Mouse (Mus musculus): ENCODE measurements around the gene Lrp10. TPM values are rescaled to one million over a fixed set of nuclear protein-coding genes. Genes with fewer than 3 reads are reported as not detected.

The Lrp10 gene
- polyA plus RNA-seq, 1 experiment from 2014 or later = 34.7 TPM

Other genes with a start within 250 kb of the Lrp10 start
- gene Dad1, start 210.0 kb upstream of the Lrp10 start, polyA plus RNA-seq (2016; fragmentation: Nextera tagmentation; extraction: Ambion mirVana) = 238 and 259 TPM in 2 replicates
- gene Abhd4, start 209.9 kb upstream of the Lrp10 start, polyA plus RNA-seq (2016; fragmentation: Nextera tagmentation; extraction: Ambion mirVana) = 44.0 and 47.7 TPM in 2 replicates
- not detected in 2 replicates for gene Olfr49, start 179.2 kb upstream of the Lrp10 start, polyA plus RNA-seq (2016; fragmentation: Nextera tagmentation; extraction: Ambion mirVana)
- gene Oxa1l, start 103.3 kb upstream of the Lrp10 start, polyA plus RNA-seq (2016; fragmentation: Nextera tagmentation; extraction: Ambion mirVana) = 39.2 and 42.2 TPM in 2 replicates
- 5.1 and 5.2 TPM in 2 replicates for gene Slc7a7, start 46.4 kb upstream of the Lrp10 start, polyA plus RNA-seq (2016; fragmentation: Nextera tagmentation; extraction: Ambion mirVana)
- gene Mrpl52, start 37.2 kb upstream of the Lrp10 start, polyA plus RNA-seq (2016; fragmentation: Nextera tagmentation; extraction: Ambion mirVana) = 239 and 255 TPM in 2 replicates
- 113 and 117 TPM in 2 replicates for gene Mmp14, start 32.5 kb upstream of the Lrp10 start, polyA plus RNA-seq (2016; fragmentation: Nextera tagmentation; extraction: Ambion mirVana)
- 39.3 and 46.1 TPM in 2 replicates for gene Rem2, start 12.0 kb downstream of the Lrp10 start, polyA plus RNA-seq (2016; fragmentation: Nextera tagmentation; extraction: Ambion mirVana)
- 98.8 and 99.3 TPM in 2 replicates for gene Prmt5, start 53.4 kb downstream of the Lrp10 start, polyA plus RNA-seq (2016; fragmentation: Nextera tagmentation; extraction: Ambion mirVana)
- gene Haus4, start 90.5 kb downstream of the Lrp10 start, polyA plus RNA-seq (2016; fragmentation: Nextera tagmentation; extraction: Ambion mirVana) = 32.4 and 37.2 TPM in 2 replicates
- gene Ajuba, start 113.4 kb downstream of the Lrp10 start, polyA plus RNA-seq (2016; fragmentation: Nextera tagmentation; extraction: Ambion mirVana) = 37.9 and 40.9 TPM in 2 replicates
- gene 4931414P19Rik, start 141.9 kb downstream of the Lrp10 start, polyA plus RNA-seq (2016; fragmentation: Nextera tagmentation; extraction: Ambion mirVana) = 8.2 and 9.1 TPM in 2 replicates
- 354 and 376 TPM in 2 replicates for gene Psmb5, start 153.9 kb downstream of the Lrp10 start, polyA plus RNA-seq (2016; fragmentation: Nextera tagmentation; extraction: Ambion mirVana)
- not detected in 2 replicates for gene Psmb11, start 157.3 kb downstream of the Lrp10 start, polyA plus RNA-seq (2016; fragmentation: Nextera tagmentation; extraction: Ambion mirVana)
- not detected in 2 replicates for gene Gm17606, start 176.8 kb downstream of the Lrp10 start, polyA plus RNA-seq (2016; fragmentation: Nextera tagmentation; extraction: Ambion mirVana)
- 10.3 and 10.9 TPM in 2 replicates for gene Cdh24, start 177.2 kb downstream of the Lrp10 start, polyA plus RNA-seq (2016; fragmentation: Nextera tagmentation; extraction: Ambion mirVana)
- gene 1700123O20Rik, start 222.1 kb downstream of the Lrp10 start, polyA plus RNA-seq (2016; fragmentation: Nextera tagmentation; extraction: Ambion mirVana) = 83.3 and 86.4 TPM in 2 replicates
- 158 and 168 TPM in 2 replicates for gene Acin1, start 222.8 kb downstream of the Lrp10 start, polyA plus RNA-seq (2016; fragmentation: Nextera tagmentation; extraction: Ambion mirVana)
- gene Gm29776, start 234.7 kb downstream of the Lrp10 start, polyA plus RNA-seq (2016; fragmentation: Nextera tagmentation; extraction: Ambion mirVana) = 0.16 and 0.21 TPM in 2 replicates
- gene Cebpe, start 248.0 kb downstream of the Lrp10 start, polyA plus RNA-seq (2016; fragmentation: Nextera tagmentation; extraction: Ambion mirVana) = 0.31 TPM in 1 of 2 replicates, not detected in the other